Mouse (Mus musculus): Measurements from ENCODE around the gene Blm.

DNA sequence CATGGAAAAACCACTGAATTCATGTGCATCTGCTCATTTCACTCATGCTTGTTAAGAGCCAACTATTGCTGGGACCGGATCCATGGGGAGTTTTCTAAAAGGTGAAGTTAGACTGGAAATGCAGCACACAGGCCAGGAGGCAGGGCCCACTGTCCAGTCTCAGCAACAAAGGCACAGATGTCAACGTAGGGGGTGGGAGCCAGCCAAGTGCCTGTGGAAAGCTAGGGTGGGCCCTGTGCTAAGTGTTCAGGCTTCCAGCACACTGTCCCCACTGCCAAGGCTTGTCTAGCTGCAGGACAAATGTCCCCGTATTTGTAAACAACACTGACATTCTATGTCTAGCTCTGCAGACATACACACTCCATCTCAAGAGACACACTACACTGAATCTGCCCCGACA lies 74.0 kb downstream of the Blm start:
- TF ChIP-seq CTCF (IDR thresholded peaks at IDR 0.05; ENCODE audit: low read depth) (no peak), EP300 (IDR thresholded peaks at IDR 0.05; ENCODE audit: low read depth) (no peak)
